Mouse (Mus musculus) left cerebral cortex, postnatal 36 days (tissue): ENCODE data around the gene Fbxo48. TPM values are rescaled to one million over a fixed set of nuclear protein-coding genes. Genes with fewer than 3 reads are reported as not detected.
A peak's percentile ranks its signal among the peaks of the same experiment; 100 is the strongest.

Experiments
- DNase-seq, 2 experiments: peaks; one replicate each; pipeline ENCODE4 v3.0.0; 2021 to 2022; ENCODE audit warnings: low spot score in 2 of 2, mixed read lengths in 1 of 2
- intact Hi-C: fragments of 180-260 bp; cut with DNase I; formaldehyde crosslinking; loops from one replicate; pipeline ENCODE4 v1.15.1; 2025
- total RNA-seq, 2 experiments: library from RNA; stranded (reverse); gene quantifications; 2 replicates each; pipeline ENCODE4 v1.2.3; 2021

The Fbxo48 gene
- total RNA-seq: 1 to 10 TPM; 1.3 to 1.5 TPM

- intact Hi-C loops: no loop called here
- peak; percentile 90 to 92 for DNase-seq
These were observed at the start of gene Fbxo48 for GRCm38 (mm10) chr11:16950976-16951760. Fbxo48 (plus strand) TSS chr11:16951375.

GRCm38 (mm10) chr11:16904302-16905011 is 46.7 kb upstream of the Fbxo48 start:
- intact Hi-C loops: no loop called here
- peak; percentile 22 to 23 for DNase-seq

GRCm38 (mm10) chr11:16905012-16905332 is 46.2 kb upstream of the Fbxo48 start:
- intact Hi-C loops: no loop called here
- DNase-seq: no peak

GRCm38 (mm10) chr11:16906530-16906929 is 44.6 kb upstream of the Fbxo48 start:
- intact Hi-C loops: no loop called here
- DNase-seq: no peak

- intact Hi-C loops: no loop called here
These were observed 43.6 kb upstream of the Fbxo48 start for GRCm38 (mm10) chr11:16907517-16908129.

GRCm38 (mm10) chr11:16914756-16915155 is 36.4 kb upstream of the Fbxo48 start:
- intact Hi-C loops: no loop called here

More at GRCm38 (mm10) chr11:16907517-16908129, 43.6 kb upstream of the Fbxo48 start:
- DNase-seq: no peak

GRCm38 (mm10) chr11:16915850-16916249 is 35.3 kb upstream of the Fbxo48 start:
- DNase-seq: no peak
- intact Hi-C loops: no loop called here

More at GRCm38 (mm10) chr11:16914756-16915155, 36.4 kb upstream of the Fbxo48 start:
- no peak for DNase-seq

- intact Hi-C loops: no loop called here
- no peak for DNase-seq
These were observed 33.7 kb upstream of the Fbxo48 start for GRCm38 (mm10) chr11:16917512-16917911.

- DNase-seq: no peak
- intact Hi-C loops: no loop called here
These were observed 19.0 kb upstream of the Fbxo48 start for GRCm38 (mm10) chr11:16932159-16932558.

- DNase-seq: no peak
These were observed 15.5 kb upstream of the Fbxo48 start for GRCm38 (mm10) chr11:16935577-16936236.

GRCm38 (mm10) chr11:16941103-16941793 is 9.9 kb upstream of the Fbxo48 start:
- intact Hi-C loops: no loop called here

More at GRCm38 (mm10) chr11:16935577-16936236, 15.5 kb upstream of the Fbxo48 start:
- intact Hi-C loops: no loop called here

GRCm38 (mm10) chr11:16941973-16942452 is 9.2 kb upstream of the Fbxo48 start:
- intact Hi-C loops: no loop called here
- DNase-seq: no peak

More at GRCm38 (mm10) chr11:16941103-16941793, 9.9 kb upstream of the Fbxo48 start:
- DNase-seq: no peak

GRCm38 (mm10) chr11:16943016-16943415 is 8.2 kb upstream of the Fbxo48 start:
- intact Hi-C loops: no loop called here
- no peak for DNase-seq

- no peak for DNase-seq
- intact Hi-C loops: loop anchor here (2.0 kb wide), 1 partner anchor 424 kb away; no protein-coding TSS in a partner anchor
These were observed 2.4 kb upstream of the Fbxo48 start for GRCm38 (mm10) chr11:16948756-16949155.

- intact Hi-C loops: no loop called here
- DNase-seq: no peak
These were observed 774 bp upstream of the Fbxo48 start for GRCm38 (mm10) chr11:16950226-16950975.

- DNase-seq: no peak
- intact Hi-C loops: no loop called here
These were observed 511 bp downstream of the Fbxo48 start for GRCm38 (mm10) chr11:16951761-16952010.

- intact Hi-C loops: no loop called here
- DNase-seq: no peak
These were observed 5.1 kb downstream of the Fbxo48 start for GRCm38 (mm10) chr11:16956115-16956862.

- no peak for DNase-seq
- intact Hi-C loops: no loop called here
These were observed 5.9 kb downstream of the Fbxo48 start for GRCm38 (mm10) chr11:16957030-16957429.
